Mouse (Mus musculus) cerebral cortex, adult 2 months (tissue): ENCODE results near the gene Fxyd5.

Experiments used
- WGBS: fragments of 180-500 bp; shearing (Covaris S2); methylation state at CpG from one replicate; pipeline ENCODE4 v1.1.7; 2018; 5-methylcytosine and 5-hydroxymethylcytosine counted together

The Fxyd5 gene

DNA sequence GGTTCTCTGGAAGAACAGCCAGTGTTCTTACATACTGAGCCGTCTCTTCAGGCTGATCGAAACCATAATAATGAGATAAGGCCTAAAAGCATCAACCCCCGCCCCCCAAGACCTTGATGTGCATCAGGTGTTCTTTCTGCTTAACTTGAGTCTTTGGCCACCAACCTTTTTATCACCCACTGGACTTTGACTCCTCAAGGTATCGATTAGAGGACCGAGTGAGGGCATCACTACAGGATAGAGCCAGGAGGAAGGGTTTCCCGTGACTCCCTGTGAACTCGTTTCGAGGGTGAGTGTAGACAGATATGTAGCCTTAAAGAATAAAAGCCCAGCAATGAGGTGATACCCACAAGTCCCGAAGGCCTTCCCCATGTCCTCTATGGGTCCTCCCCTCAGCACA, 56.9 kb downstream of the Fxyd5 start:
- WGBS: 93% methylated on average over 9 of the region's 9 CpGs
